Mouse (Mus musculus): ENCODE data around the gene 2300002M23Rik.

DNA sequence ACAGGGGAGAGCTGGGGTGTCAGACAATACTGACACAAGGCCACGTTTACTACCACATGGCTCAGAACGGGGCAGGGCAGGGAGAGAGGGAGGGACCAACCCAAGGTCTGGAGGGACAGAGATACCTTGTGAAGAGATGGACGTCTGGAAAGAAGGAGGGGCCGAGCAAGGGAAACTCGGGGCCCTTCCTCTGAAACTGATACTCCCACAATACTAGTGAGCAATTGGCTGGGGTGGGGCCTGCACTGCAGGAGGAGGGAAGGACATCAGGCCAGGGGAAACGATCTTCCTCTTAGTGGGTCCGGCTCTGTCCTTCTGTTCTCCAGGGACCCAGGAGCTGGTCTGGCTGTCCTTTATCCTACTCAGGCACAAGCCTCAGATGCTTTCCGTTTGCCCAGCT is 16.4 kb upstream of the 2300002M23Rik start:
- TF ChIP-seq POLR2A (IDR thresholded peaks at IDR 0.05; ENCODE audit: borderline replicate concordance, extremely low read depth, insufficient read depth, insufficient read length, poor library complexity, severe bottlenecking) = no peak
- no peak for TF ChIP-seq CTCF (IDR thresholded peaks at IDR 0.05; ENCODE audit: borderline replicate concordance, extremely low read depth, insufficient read depth, insufficient read length)
